Comparison of ENCODE assay signal across 16 mouse cellular contexts in genomic region chr12:69977376-69977998, GRCm38 (mm10). TPM values are rescaled to one million over a fixed set of nuclear protein-coding genes. Genes with fewer than 3 reads are reported as not detected.
DNase-seq lines count a peak whose midpoint lies in the region; ATAC-seq and TF ChIP-seq lines count a peak whose summit lies in the region.
"Had no signal": no experiment of that assay in that cellular context is flagged by ENCODE, and none has a peak within 500 bp of the region (broad histone marks: within the 10 kb centered on the region; RNA-seq: fewer than 3 reads in every experiment).

No protein-coding gene starts in this region.

- 0 out of 2 replicates have a peak overlapping the region, but pooled peaks have one; percentile 3 for H3K4me2 ChIP-seq in lung, postnatal 0 days (replicated peaks; ENCODE audit: low read depth, low read length)
- H3K4me2 ChIP-seq: embryonic facial prominence, embryonic 13.5 days; forebrain, embryonic 15.5 days; neural tube, embryonic 12.5 days had no signal

- TF ChIP-seq POLR2A in lung, adult 2 months (IDR thresholded peaks at IDR 0.05; ENCODE audit: borderline replicate concordance, extremely low read depth, low read depth, low read length) = no peak
- no peak for TF ChIP-seq POLR2A in kidney, adult 2 months (IDR thresholded peaks at IDR 0.05; ENCODE audit: low read depth, low read length)

- H3K4me3 ChIP-seq in gastrocnemius, adult 2 months = peak overlapping the region; percentile 49
- H3K4me3 ChIP-seq in lung, postnatal 0 days (ENCODE audit: low read depth, low read length) = no peak overlapping the region
- H3K4me3 ChIP-seq in lung, adult 2 months (replicated peaks; ENCODE audit: extremely low read depth, low read depth, low read length) = no peak overlapping the region
- no peak overlapping the region for H3K4me3 ChIP-seq in kidney, adult 2 months (ENCODE audit: insufficient read depth, low read depth, low read length)
- H3K4me3 ChIP-seq: embryonic facial prominence, embryonic 13.5 days; forebrain, embryonic 15.5 days; neural tube, embryonic 12.5 days had no signal

- H3K9ac ChIP-seq in lung, postnatal 0 days (replicated peaks; ENCODE audit: low read depth) = no peak overlapping the region
- H3K9ac ChIP-seq: embryonic facial prominence, embryonic 13.5 days; forebrain, embryonic 15.5 days; neural tube, embryonic 12.5 days had no signal

- H3K9me3 ChIP-seq in lung, postnatal 0 days (ENCODE audit: low read length) = no peaks in the 10 kb centered on the region
- H3K9me3 ChIP-seq: embryonic facial prominence, embryonic 13.5 days; forebrain, embryonic 15.5 days; neural tube, embryonic 12.5 days had no signal

- no peak for TF ChIP-seq CTCF in gastrocnemius, adult 2 months (IDR thresholded peaks at IDR 0.05)
- TF ChIP-seq CTCF in lung, postnatal 0 days (IDR thresholded peaks at IDR 0.05) = no peak
- TF ChIP-seq CTCF in lung, adult 2 months (IDR thresholded peaks at IDR 0.05; ENCODE audit: insufficient read depth, low read length) = no peak
- no peak for TF ChIP-seq CTCF in kidney, adult 2 months (conservative IDR thresholded peaks at IDR 0.05; ENCODE audit: insufficient read depth, insufficient read length, low read depth, low read length)

- TF ChIP-seq EP300 in lung, postnatal 0 days (IDR thresholded peaks at IDR 0.05) = no peak

- H3K27me3 ChIP-seq in lung, postnatal 0 days (replicated peaks; ENCODE audit: insufficient read depth, low read length) = no peaks in the 10 kb centered on the region
- H3K27me3 ChIP-seq in kidney, adult 2 months (replicated peaks; ENCODE audit: control insufficient read depth, insufficient read depth, low read length) = no peaks in the 10 kb centered on the region
- H3K27me3 ChIP-seq: embryonic facial prominence, embryonic 13.5 days; forebrain, embryonic 15.5 days; neural tube, embryonic 12.5 days had no signal

- H3K36me3 ChIP-seq in lung, postnatal 0 days (ENCODE audit: insufficient read depth, low read length) = peaks cover 19% of the 10 kb centered on the region; the same call in 1 of the 2 replicates
- H3K36me3 ChIP-seq in kidney, adult 2 months (ENCODE audit: control insufficient read depth, insufficient read depth, low read length) = peaks cover 5% of the 10 kb centered on the region

- ATAC-seq in lung, postnatal 0 days = peak; percentile 40
- 0 out of 2 replicates have a peak, but pooled peaks have one; percentile 26 for ATAC-seq in neutrophil, adult 5-6 weeks (ENCODE audit: extremely low read depth, insufficient number of reproducible peaks, low FRiP score, poor library complexity, severe bottlenecking)
- ATAC-seq in frontal cortex, adult (ENCODE audit: low TSS enrichment) = no peak
- ATAC-seq: forebrain, embryonic 15.5 days; hindbrain, postnatal 0 days had no signal

- no peaks in the 10 kb centered on the region; the same call in 1 of the 2 replicates for H3K4me1 ChIP-seq in lung, postnatal 0 days (ENCODE audit: insufficient read depth, low read depth, low read length)
- H3K4me1 ChIP-seq in lung, adult 2 months (ENCODE audit: control insufficient read depth, insufficient read depth, low read length) = peaks cover 24% of the 10 kb centered on the region
- H3K4me1 ChIP-seq in kidney, adult 2 months (ENCODE audit: control insufficient read depth, insufficient read depth, low read length) = peaks cover 3% of the 10 kb centered on the region; the same call in 1 of the 2 replicates

- 50% methylated on average over 9 of the region's 9 CpGs for WGBS in lung, postnatal 0 days
- WGBS in lung, adult 2 months = 31% methylated on average over 9 of the region's 9 CpGs
- 32% methylated on average over 9 of the region's 9 CpGs for WGBS in kidney, adult 2 months

- no peak for DNase-seq in gastrocnemius, adult 2 months
- DNase-seq in gastrocnemius, postnatal 25 days = no peak
- no peak for DNase-seq in lung, postnatal 0 days (ENCODE audit: low spot score)
- DNase-seq in lung, adult 2 months = no peak
- peak; percentile 83 for DNase-seq in kidney, adult 2 months
- no peak for DNase-seq in urinary bladder, postnatal 36 days (ENCODE audit: low spot score in 2 of 2)
- DNase-seq: adrenal gland, postnatal 10 days; cerebellum, adult 9-10 months; liver; right cerebral cortex, postnatal 25 days had no signal

- H3K27ac ChIP-seq in gastrocnemius, adult 2 months = peak overlapping the region; percentile 85
- H3K27ac ChIP-seq in lung, postnatal 0 days (ENCODE audit: low read length) = peak overlapping the region; percentile 3; the same call in 1 of the 2 replicates
- H3K27ac ChIP-seq in kidney, adult 2 months (ENCODE audit: insufficient read depth, low read depth, low read length) = peak overlapping the region; percentile 73; the same call in 1 of the 2 replicates
- H3K27ac ChIP-seq: embryonic facial prominence, embryonic 13.5 days; forebrain, embryonic 15.5 days; hindbrain, postnatal 0 days; neural tube, embryonic 12.5 days had no signal

- intact Hi-C loops in gastrocnemius, adult 2 months (cut with DNase I) = no loop called here

RNA-seq across cellular contexts. Expression of gene Sav1, which starts 9.3 kb away (rescaled TPM):
- total RNA-seq in gastrocnemius, adult 2 months (2021) = 10 to 100 TPM; 42.9 to 53.6 TPM
- total RNA-seq in gastrocnemius, postnatal 25 days (2021) = 10 to 100 TPM; 32.6 to 39.0 TPM
- 10.7 and 12.2 TPM in 2 replicates for polyA plus RNA-seq in lung, postnatal 0 days (2015; fragmentation: Nextera tagmentation; extraction: Ambion mirVana)
- polyA plus RNA-seq in lung, adult 2 months (2012; rRNA removed) = 24.5 and 37.4 TPM in 2 replicates
- polyA plus RNA-seq in kidney, adult 2 months (2012; rRNA removed) = 18.8 and 22.6 TPM in 2 replicates
- 52.9 and 63.2 TPM in 2 replicates for total RNA-seq in neutrophil, adult 5-6 weeks (2017)

Comparison
In these comparisons a context has a peak if more than half of its experiments do, and no peak if none do; other contexts are left out.
1. H3K27ac ChIP-seq: peak in every context shown above with its lines; median percentile 85 in gastrocnemius, adult 2 months; 73 in kidney, adult 2 months; 3 in lung, postnatal 0 days.